Mouse (Mus musculus) heart, postnatal 10 days (tissue): ENCODE results near the gene Cyp2d22. TPM values are rescaled to one million over a fixed set of nuclear protein-coding genes. Genes with fewer than 3 reads are reported as not detected.
A peak's percentile ranks its signal among the peaks of the same experiment; 100 is the strongest.

Experiments
- DNase-seq, 2 experiments: peaks; one replicate each; pipeline ENCODE4 v3.0.0; 2021
- intact Hi-C: fragments of 180-260 bp; cut with DNase I; formaldehyde crosslinking; loops from one replicate; pipeline ENCODE4 v1.15.1; 2025
- total RNA-seq, 2 experiments: library from RNA; stranded (reverse); gene quantifications; 2 replicates each; pipeline ENCODE4 v1.2.3; 2021

The Cyp2d22 gene
- total RNA-seq, 2 experiments from 2014 or later, result 17.7 to 30.5 TPM

GRCm38 (mm10) chr15:82348258-82348998 is 31.6 kb downstream of the Cyp2d22 start:
- intact Hi-C loops, result no loop called here
- DNase-seq, result no peak

GRCm38 (mm10) chr15:82347852-82348251 is 32.2 kb downstream of the Cyp2d22 start:
- intact Hi-C loops, result no loop called here
- DNase-seq, result no peak

GRCm38 (mm10) chr15:82347303-82347676 is 32.8 kb downstream of the Cyp2d22 start:
- intact Hi-C loops, result no loop called here
- no peak for DNase-seq

GRCm38 (mm10) chr15:82346580-82347302 is 33.3 kb downstream of the Cyp2d22 start:
- intact Hi-C loops, result no loop called here
- peak in 1 of 2 experiments; percentile 24 for DNase-seq

GRCm38 (mm10) chr15:82345820-82346470 is 34.1 kb downstream of the Cyp2d22 start:
- intact Hi-C loops, result no loop called here
- DNase-seq, result peak; percentile 99

GRCm38 (mm10) chr15:82344971-82345370 is 35.1 kb downstream of the Cyp2d22 start:
- no peak for DNase-seq
- intact Hi-C loops, result no loop called here

GRCm38 (mm10) chr15:82343368-82344287 is 36.4 kb downstream of the Cyp2d22 start:
- intact Hi-C loops, result no loop called here
- DNase-seq, result no peak

GRCm38 (mm10) chr15:82342543-82342935 is 37.5 kb downstream of the Cyp2d22 start:
- no peak for DNase-seq
- intact Hi-C loops, result no loop called here

GRCm38 (mm10) chr15:82341675-82342542 is 38.2 kb downstream of the Cyp2d22 start:
- DNase-seq, result peak in 1 of 2 experiments; percentile 23
- intact Hi-C loops, result no loop called here

- intact Hi-C loops, result no loop called here
These were observed 39.0 kb downstream of the Cyp2d22 start for GRCm38 (mm10) chr15:82341036-82341501.

GRCm38 (mm10) chr15:82340414-82341035 is 39.5 kb downstream of the Cyp2d22 start:
- no peak for DNase-seq
- intact Hi-C loops, result no loop called here

More at GRCm38 (mm10) chr15:82341036-82341501, 39.0 kb downstream of the Cyp2d22 start:
- DNase-seq, result peak; percentile 73 to 75

- no peak for DNase-seq
- intact Hi-C loops, result loop anchor here (5.0 to 10.0 kb wide), 2 partner anchors 72 to 205 kb away; no protein-coding TSS in a partner anchor
These were observed 40.3 kb downstream of the Cyp2d22 start for GRCm38 (mm10) chr15:82339634-82340254.

- DNase-seq, result no peak
- intact Hi-C loops, result loop anchor here (5.0 to 10.0 kb wide), 2 partner anchors 72 to 204 kb away; no protein-coding TSS in a partner anchor
These were observed 40.9 kb downstream of the Cyp2d22 start for GRCm38 (mm10) chr15:82339150-82339549.

GRCm38 (mm10) chr15:82338593-82339112 is 41.4 kb downstream of the Cyp2d22 start, which contains the start of the genes Naga, Pheta2 and Smdt1:
TSS of gene Naga (minus strand) at chr15:82338925.
TSS of gene Pheta2 (plus strand) at chr15:82338942.
TSS of gene Smdt1 (plus strand) at chr15:82338959.
- intact Hi-C loops, result loop anchor here (5.0 to 10.0 kb wide), 2 partner anchors 71 to 204 kb away; no protein-coding TSS in a partner anchor
- DNase-seq, result peak; percentile 98 to 99

GRCm38 (mm10) chr15:82337875-82338274 is 42.2 kb downstream of the Cyp2d22 start:
- intact Hi-C loops, result loop anchor here (5.0 to 10.0 kb wide), 2 partner anchors 71 to 203 kb away; no protein-coding TSS in a partner anchor
- DNase-seq, result no peak

- intact Hi-C loops, result loop anchor here (5.0 to 10.0 kb wide), 2 partner anchors 69 to 202 kb away; no protein-coding TSS in a partner anchor
- DNase-seq, result no peak
These were observed 43.4 kb downstream of the Cyp2d22 start for GRCm38 (mm10) chr15:82336629-82337028.

GRCm38 (mm10) chr15:82335194-82335593 is 44.9 kb downstream of the Cyp2d22 start:
- no peak for DNase-seq
- intact Hi-C loops, result loop anchor here (5.0 to 10.0 kb wide), 2 partner anchors 68 to 200 kb away; no protein-coding TSS in a partner anchor
